Mouse (Mus musculus): ENCODE measurements at regions not wholly inside any gene's neighbourhood (a gene's known extent, or its start where the extent isn't known, plus 50 kb on each side); places are given as distances from the start of the nearest gene placed in this dataset.

DNA sequence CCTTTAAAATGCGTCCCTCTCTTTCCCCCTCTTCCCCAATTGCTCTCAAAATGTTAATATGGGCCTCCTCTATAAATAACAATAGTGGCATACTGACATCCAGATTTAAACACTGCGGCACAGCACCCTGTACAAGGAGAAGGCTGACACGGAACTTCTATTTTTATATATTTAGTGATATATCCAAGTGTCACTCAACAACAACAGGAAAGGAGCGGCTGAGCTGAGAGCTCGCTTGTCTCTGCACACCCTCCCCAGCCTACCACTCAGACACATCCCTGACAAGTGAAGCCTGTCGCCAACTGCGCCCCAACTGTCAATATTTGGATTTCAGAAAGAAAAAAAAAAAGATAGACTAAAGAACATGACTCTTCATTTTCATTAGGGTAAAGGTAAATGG is 282.2 kb downstream of the Nuf2 start:
- no peak for TF ChIP-seq POLR2A (IDR thresholded peaks at IDR 0.05; ENCODE audit: low read depth, low read length)
- no peak for TF ChIP-seq CTCF (conservative IDR thresholded peaks at IDR 0.05; ENCODE audit: insufficient read depth, insufficient read length, low read depth, low read length)

All from kidney, adult 2 months (tissue).